Mouse (Mus musculus) heart, postnatal 0 days (tissue): ENCODE measurements around the gene Krtap3-3.

ENCODE experiments used
- CTCF ChIP-seq: IDR thresholded peaks from 2 replicates; pipeline ENCODE4 v1.5.1; 2016; ENCODE audit warnings: antibody characterized with exemption, control low read depth, low read depth
- EP300 ChIP-seq: IDR thresholded peaks from 2 replicates; pipeline ENCODE4 v1.6.1; 2016; ENCODE audit warnings: antibody characterized with exemption, low read depth

DNA sequence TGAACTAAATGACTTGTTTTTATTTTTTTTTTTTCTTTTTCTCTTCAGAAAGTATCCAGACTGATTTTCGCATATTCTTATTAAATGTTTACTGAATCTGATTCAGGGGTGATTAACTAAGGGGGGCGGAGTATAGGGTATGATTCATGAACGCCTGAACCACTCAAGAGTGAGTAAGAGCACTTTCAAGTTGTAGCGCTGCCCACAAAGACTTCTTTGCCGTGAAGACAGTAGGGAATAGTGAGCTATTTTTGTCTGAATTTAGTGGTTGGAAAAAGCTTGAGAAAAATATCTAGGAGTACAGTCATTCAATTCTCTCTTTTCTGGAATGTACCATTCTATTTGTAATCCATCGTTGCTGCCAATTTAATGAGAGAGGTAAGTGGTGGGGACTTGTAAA is 30.9 kb upstream of the Krtap3-3 start:
- TF ChIP-seq CTCF, result no peak
- TF ChIP-seq EP300, result no peak
